Mouse (Mus musculus) frontal cortex, adult (tissue): ENCODE data around the gene Jup.
A peak's percentile ranks its signal among the peaks of the same experiment; 100 is the strongest.

Source experiments
- ATAC-seq: cut with Nextera tagmentation; 2 replicates; pipeline ENCODE4 v1.9.2; 2017; ENCODE audit warnings: mild to moderate bottlenecking, moderate library complexity, mixed read lengths; ENCODE audit not compliant: low TSS enrichment

Jup gene

DNA sequence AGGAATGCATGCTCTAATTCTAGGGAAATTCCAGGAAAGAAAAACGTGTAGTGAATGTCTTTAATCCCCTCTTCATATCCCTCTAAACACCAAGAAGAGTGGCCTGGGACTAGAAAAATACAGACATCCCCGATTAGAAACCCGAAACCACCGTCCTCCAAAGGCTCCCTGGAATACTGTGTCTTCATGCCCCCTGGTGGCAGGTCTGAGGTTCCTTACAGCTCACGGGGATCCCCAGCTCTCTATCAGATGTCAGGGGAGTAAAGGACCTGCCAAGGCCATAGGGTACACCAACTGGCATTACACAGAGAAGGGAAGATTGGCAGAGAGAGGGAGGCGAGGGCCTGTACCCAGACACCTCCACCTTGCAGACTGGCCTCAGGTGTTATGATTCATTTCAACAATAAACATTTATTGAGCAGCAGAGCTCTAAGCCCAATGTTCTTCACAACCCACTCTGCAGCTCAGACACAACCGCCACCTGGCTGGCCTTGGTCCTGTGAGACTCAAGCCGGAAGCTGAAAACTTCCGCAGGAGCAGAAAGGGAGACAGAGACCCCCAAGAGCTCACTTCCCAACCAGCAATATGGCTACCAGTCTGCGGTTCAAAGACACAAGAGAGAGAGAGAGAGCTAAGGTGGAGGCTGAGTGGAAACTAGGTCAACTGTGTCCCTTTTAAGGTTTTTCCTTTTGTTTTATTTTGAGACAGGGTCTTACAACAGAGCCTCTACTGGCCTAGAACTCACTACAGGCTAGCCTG, 10.7 kb upstream of the Jup start:
- ATAC-seq, result peak; percentile 84

DNA sequence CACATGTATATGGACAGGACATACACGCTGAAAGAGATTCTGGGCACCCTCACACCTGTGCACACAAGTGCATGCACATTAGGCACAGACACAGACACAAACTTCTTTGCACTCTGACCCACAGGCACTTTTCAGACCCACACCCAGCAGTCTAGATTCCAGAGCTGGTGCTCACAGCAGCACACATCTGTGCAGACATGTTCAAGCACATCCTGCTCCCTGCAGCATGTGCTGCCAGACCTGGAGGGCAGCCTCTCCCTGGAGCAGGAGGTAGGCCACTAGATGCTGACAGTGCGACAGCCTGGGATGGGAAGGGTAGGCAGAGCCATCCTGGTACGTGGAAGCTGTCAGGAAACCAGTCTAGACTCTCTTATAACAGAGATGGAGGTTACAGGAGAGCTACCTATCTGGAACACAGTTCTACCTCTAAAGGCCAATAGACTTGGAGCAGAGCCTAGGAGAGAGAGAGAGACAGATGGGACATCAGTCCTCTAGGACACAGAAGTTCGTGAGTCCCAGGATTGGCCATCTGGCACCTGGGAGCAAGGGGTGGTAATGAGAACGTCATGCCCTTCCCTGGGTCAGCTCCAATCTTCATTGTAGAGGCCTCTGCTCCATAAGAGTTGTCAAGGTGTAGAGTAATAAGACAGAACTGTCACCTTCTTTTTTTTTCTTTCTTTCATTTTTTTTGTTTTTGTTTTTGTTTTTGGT, 9.6 kb upstream of the Jup start:
- ATAC-seq, result no peak

- ATAC-seq, result no peak
These were observed 8.7 kb upstream of the Jup start for GRCm38 (mm10) chr11:100406273-100406672.

DNA sequence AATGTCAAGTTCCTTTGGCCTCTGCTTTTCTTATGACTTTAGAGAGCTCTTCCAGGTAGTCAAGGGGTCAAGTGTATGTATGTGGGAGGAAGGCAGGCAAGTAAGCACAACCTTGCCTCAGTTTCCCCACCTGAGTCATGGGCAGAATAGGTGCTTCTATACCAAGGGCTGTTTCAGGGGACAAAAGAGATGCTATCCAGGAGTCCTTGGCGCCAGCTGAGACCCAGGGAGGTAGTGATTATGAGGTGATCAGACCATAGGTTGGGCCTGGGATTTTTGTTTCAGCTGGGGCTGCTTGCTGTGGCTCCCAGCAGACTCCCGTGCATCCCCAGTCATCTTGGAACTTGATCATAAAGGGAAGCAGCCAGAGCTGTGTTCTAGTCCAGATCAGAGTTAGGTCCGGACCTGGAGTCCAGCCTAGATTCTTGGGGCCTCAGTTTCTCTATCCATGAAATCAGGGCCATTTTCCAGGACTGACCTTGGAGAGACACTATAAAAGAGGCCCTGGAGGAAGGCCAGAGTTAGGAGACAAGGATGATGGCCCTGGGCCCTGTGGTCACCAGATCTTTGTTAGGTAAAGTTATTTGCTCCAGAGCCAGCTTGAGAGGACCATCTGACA, 7.0 kb upstream of the Jup start:
- no peak for ATAC-seq

GRCm38 (mm10) chr11:100403445-100404134, 6.0 kb upstream of the Jup start:
- ATAC-seq, result no peak

DNA sequence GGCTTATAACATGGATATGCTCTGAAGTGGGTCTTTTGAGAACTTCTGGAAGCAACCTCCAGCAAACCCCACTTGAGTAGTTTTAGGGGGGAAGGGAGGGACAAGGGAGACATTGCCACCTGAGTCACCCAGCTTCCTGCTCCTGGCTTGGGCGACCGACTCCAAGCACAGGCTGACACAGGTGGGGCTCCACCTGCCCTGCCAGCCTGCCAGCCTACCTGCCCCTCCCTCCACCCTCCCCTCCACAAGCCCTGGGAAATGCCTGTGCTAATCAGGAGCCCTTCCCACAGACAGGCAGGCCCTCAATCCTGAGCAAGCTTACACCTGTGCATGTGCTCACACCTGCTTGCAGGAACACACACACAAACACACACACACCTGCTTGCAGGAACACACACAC, 5.1 kb upstream of the Jup start:
- no peak for ATAC-seq

GRCm38 (mm10) chr11:100402240-100402639, 4.7 kb upstream of the Jup start:
- no peak for ATAC-seq

DNA sequence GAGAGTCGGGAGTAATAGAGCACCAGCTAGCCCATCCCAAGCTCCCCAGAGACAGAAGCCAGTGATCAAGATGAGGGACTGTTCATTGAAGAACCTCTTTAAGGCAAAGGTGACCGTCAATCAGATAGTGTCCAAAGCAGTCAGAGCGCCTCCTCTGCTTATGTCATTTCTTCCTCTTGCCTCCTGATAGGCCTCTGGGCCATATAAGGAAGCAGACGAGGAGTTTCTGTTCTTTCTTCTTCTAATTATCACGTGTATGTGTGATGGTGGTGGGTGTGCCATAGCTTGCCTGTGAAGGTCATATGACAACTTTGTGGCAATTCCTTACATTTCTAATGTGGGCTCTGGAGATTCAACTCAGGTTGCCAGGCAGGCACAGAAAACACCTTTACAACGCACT, 3.3 kb upstream of the Jup start:
- ATAC-seq, result no peak

GRCm38 (mm10) chr11:100399727-100400538, 2.4 kb upstream of the Jup start:
- no peak for ATAC-seq

DNA sequence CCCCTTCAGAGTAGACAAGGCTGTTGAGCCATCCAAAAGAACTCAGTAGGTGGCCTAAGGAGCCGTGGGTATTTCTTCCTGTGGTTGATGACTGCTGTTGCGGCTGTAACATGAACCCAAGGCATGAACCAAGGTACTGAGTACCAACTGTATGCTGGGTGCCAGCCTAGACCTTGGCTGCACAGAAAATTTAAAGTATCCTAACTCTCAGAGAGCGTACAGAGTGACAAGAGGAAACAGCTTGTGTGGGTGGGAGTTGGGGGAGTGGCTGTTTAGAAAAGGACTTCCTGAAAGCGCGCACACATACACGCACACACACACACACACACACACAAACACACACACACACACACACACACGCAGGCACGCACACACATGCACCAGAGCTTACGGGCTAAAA, 1.8 kb upstream of the Jup start:
- no peak for ATAC-seq

- no peak for ATAC-seq
These were observed 954 bp upstream of the Jup start for GRCm38 (mm10) chr11:100398517-100398916.

- peak; percentile 6; the same call in 1 of the 2 replicates for ATAC-seq
These were observed 520 bp downstream of the Jup start for GRCm38 (mm10) chr11:100396886-100397599.

- ATAC-seq, result peak; percentile 25; the same call in 1 of the 2 replicates
These were observed 1.5 kb downstream of the Jup start for GRCm38 (mm10) chr11:100395861-100396631.

- no peak for ATAC-seq
These were observed 2.4 kb downstream of the Jup start for GRCm38 (mm10) chr11:100395200-100395599.

DNA sequence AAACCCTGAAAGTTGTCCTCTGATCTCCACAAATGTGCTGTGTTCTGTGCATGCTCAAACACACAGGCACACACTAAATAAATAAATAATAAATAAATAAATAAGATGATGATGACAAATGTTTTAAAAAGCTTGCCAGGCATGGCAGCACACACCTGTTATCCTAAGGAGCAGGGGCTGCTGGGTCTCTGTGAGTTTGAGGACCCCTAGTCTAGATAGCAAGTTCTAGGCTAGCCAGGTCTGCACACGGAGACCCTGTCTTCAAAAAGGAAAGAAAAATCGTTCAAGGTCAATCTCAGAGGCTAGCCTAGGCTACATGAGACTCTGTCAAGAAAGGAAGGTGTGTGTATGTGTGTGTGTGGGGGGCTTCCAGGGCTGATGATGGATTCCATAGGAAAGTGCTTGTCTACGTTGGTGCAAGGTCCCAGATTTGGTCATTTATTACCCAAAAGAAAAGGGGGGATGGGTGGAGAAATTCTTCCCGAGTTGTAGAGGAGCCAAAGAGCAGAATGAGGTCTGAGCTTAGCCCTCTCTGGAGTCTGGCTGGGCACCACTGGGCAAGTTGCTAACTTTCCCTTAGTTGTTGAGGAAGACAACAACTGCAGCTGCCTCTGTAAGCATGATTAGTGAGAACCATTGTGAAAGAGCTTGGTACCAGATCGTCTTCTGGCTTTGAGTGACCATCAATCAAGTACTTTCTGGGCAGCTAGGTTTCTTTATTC, 3.0 kb downstream of the Jup start:
- no peak for ATAC-seq

GRCm38 (mm10) chr11:100393733-100394132, 3.8 kb downstream of the Jup start:
- no peak for ATAC-seq

GRCm38 (mm10) chr11:100392958-100393357, 4.6 kb downstream of the Jup start:
- no peak for ATAC-seq

DNA sequence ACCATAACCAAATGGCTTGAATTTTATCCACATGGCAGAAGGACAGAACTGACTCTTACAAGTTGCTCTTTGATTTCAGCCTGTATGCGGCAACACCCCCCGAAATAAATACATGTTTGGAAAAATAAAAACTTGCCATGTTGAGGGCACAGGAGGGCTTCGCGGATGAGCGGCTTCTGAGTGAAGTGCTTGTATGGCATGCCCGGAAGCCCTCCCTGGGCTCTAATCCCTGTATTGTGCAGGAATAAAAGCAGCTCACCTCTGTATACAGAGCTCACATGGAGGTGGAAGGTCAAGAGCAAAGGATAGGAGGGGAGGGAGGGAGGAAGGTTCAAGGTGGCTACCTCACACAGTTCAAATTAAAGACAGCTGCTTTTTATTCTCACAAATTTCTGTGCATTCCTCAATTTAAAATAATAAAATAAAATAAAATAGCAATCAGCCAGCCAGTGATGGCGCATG, 5.6 kb downstream of the Jup start:
- ATAC-seq, result no peak
